1 mouse cellular context compared by ENCODE assay signal in genomic region chr8:121852464-121852863, GRCm38 (mm10).
A peak's percentile ranks its signal among the peaks of the same experiment; 100 is the strongest.
TF ChIP-seq lines count a peak whose summit lies in the region.

No protein-coding gene starts in this region.

TF ChIP-seq in MEL, 35 proteins besides CTCF, POLR2A, EP300 and RAD21 (continued from another document):
- TF ChIP-seq MXI1 (IDR thresholded peaks at IDR 0.05; ENCODE audit: low read depth, low read length) (no peak), GABPA (IDR thresholded peaks at IDR 0.05; ENCODE audit: low read depth, low read length) (no peak), CHD2 (IDR thresholded peaks at IDR 0.05; ENCODE audit: low read length) (no peak), TAL1 (IDR thresholded peaks at IDR 0.05; ENCODE audit: low read length) (no peak), MAZ (IDR thresholded peaks at IDR 0.05; ENCODE audit: low read depth, low read length) (no peak), MEF2A (IDR thresholded peaks at IDR 0.05; ENCODE audit: extremely low read depth, insufficient replicate concordance, low read depth, low read length, poor library complexity, severe bottlenecking) (no peak), E2F4 (IDR thresholded peaks at IDR 0.05; ENCODE audit: borderline replicate concordance, low read depth, low read length) (no peak), TCF12 (IDR thresholded peaks at IDR 0.05; ENCODE audit: low read depth, low read length) (0 out of 2 replicates have a peak, but pooled peaks have one; percentile 26), HCFC1 (IDR thresholded peaks at IDR 0.05; ENCODE audit: low read depth, low read length) (no peak), GATA1 (IDR thresholded peaks at IDR 0.05; ENCODE audit: low read depth, low read length) (peak; percentile 60; the same call in 1 of the 2 replicates), MYB (IDR thresholded peaks at IDR 0.05; ENCODE audit: low read depth, low read length) (no peak), ELF1 (IDR thresholded peaks at IDR 0.05; ENCODE audit: low read depth, low read length) (no peak), POLR2AphosphoS2 (IDR thresholded peaks at IDR 0.05; ENCODE audit: low read length) (no peak), USF2 (IDR thresholded peaks at IDR 0.05; ENCODE audit: borderline replicate concordance in 1 of 2, insufficient read depth in 1 of 2, low read depth in 1 of 2, low read length in 2 of 2) (no peak), MAX (IDR thresholded peaks at IDR 0.05; ENCODE audit: low read length) (no peak), ETS1 (IDR thresholded peaks at IDR 0.05; ENCODE audit: low read depth, low read length) (peak; percentile 79), MAFK (IDR thresholded peaks at IDR 0.05; ENCODE audit: borderline replicate concordance, low read depth, low read length) (no peak), NRF1 (IDR thresholded peaks at IDR 0.05; ENCODE audit: insufficient read depth, low read depth, low read length, poor library complexity, severe bottlenecking) (no peak)
TF ChIP-seq in MEL: peak in this region for 5.
